Mouse (Mus musculus): ENCODE data around the gene Dkk3. TPM values are rescaled to one million over a fixed set of nuclear protein-coding genes. Genes with fewer than 3 reads are reported as not detected.

The Dkk3 gene
- total and polyA plus RNA-seq, 2 experiments from 2014 or later: 53.8 to 90.6 TPM

GRCm38 (mm10) chr7:112118086-112118485 lies 40.8 kb downstream of the Dkk3 start:
- DNase-seq (ENCODE audit: low spot score) (no peak), ATAC-seq (ENCODE audit: insufficient read depth, low read depth) (no peak)
- Histone ChIP-seq H3K9me3 (replicated peaks; ENCODE audit: control insufficient read depth, low read length) (no peaks in the 10 kb centered on the region), H3K4me2 (ENCODE audit: low read depth, low read length) (no peak overlapping the region), H3K4me1 (ENCODE audit: control insufficient read depth, insufficient read depth) (no peaks in the 10 kb centered on the region), H3K9ac (replicated peaks; ENCODE audit: low read depth, low read length) (no peak overlapping the region), H3K4me3 (ENCODE audit: low read depth, low read length) (no peak overlapping the region), H3K27me3 (ENCODE audit: control insufficient read depth, insufficient read depth, low read length) (no peaks in the 10 kb centered on the region), H3K27ac (ENCODE audit: low read depth) (no peak overlapping the region), H3K36me3 (replicated peaks; ENCODE audit: control insufficient read depth, insufficient read depth, low read length) (peaks cover 8% of the 10 kb centered on the region; the same call in 1 of the 2 replicates)
- WGBS: 89% methylated on average over 7 of the region's 7 CpGs
- TF ChIP-seq CTCF (IDR thresholded peaks at IDR 0.05; ENCODE audit: low read depth): no peak
- no peak for TF ChIP-seq EP300 (IDR thresholded peaks at IDR 0.05; ENCODE audit: low read depth)

- no peak for TF ChIP-seq EP300 (IDR thresholded peaks at IDR 0.05; ENCODE audit: low read depth)
- TF ChIP-seq CTCF (IDR thresholded peaks at IDR 0.05; ENCODE audit: low read depth): no peak
- DNase-seq (ENCODE audit: low spot score) (no peak), ATAC-seq (ENCODE audit: insufficient read depth, low read depth) (no peak)
- Histone ChIP-seq H3K9ac (replicated peaks; ENCODE audit: low read depth, low read length) (no peak overlapping the region), H3K9me3 (replicated peaks; ENCODE audit: control insufficient read depth, low read length) (no peaks in the 10 kb centered on the region), H3K4me1 (ENCODE audit: control insufficient read depth, insufficient read depth) (no peaks in the 10 kb centered on the region), H3K4me2 (ENCODE audit: low read depth, low read length) (no peak overlapping the region), H3K27ac (ENCODE audit: low read depth) (no peak overlapping the region), H3K27me3 (ENCODE audit: control insufficient read depth, insufficient read depth, low read length) (no peaks in the 10 kb centered on the region), H3K4me3 (ENCODE audit: low read depth, low read length) (no peak overlapping the region), H3K36me3 (replicated peaks; ENCODE audit: control insufficient read depth, insufficient read depth, low read length) (peaks cover 9% of the 10 kb centered on the region; the same call in 1 of the 2 replicates)
- WGBS: 82% methylated on average over 7 of the region's 7 CpGs
Measured at GRCm38 (mm10) chr7:112117501-112117900, 41.4 kb downstream of the Dkk3 start.

- H3K9me3 ChIP-seq (replicated peaks; ENCODE audit: control insufficient read depth, low read length): no peaks in the 10 kb centered on the region
Measured at GRCm38 (mm10) chr7:112110638-112111372, 48.1 kb downstream of the Dkk3 start.

GRCm38 (mm10) chr7:112108757-112109156 lies 50.1 kb downstream of the Dkk3 start:
- no peaks in the 10 kb centered on the region for H3K27me3 ChIP-seq (ENCODE audit: control insufficient read depth, insufficient read depth, low read length)
- H3K9ac ChIP-seq (replicated peaks; ENCODE audit: low read depth, low read length): no peak overlapping the region
- H3K9me3 ChIP-seq (replicated peaks; ENCODE audit: control insufficient read depth, low read length): no peaks in the 10 kb centered on the region
- TF ChIP-seq EP300 (IDR thresholded peaks at IDR 0.05; ENCODE audit: low read depth) (no peak), CTCF (IDR thresholded peaks at IDR 0.05; ENCODE audit: low read depth) (no peak)
- H3K4me2 ChIP-seq (ENCODE audit: low read depth, low read length): no peak overlapping the region
- no peaks in the 10 kb centered on the region for H3K4me1 ChIP-seq (ENCODE audit: control insufficient read depth, insufficient read depth)
- no peak overlapping the region for H3K4me3 ChIP-seq (ENCODE audit: low read depth, low read length)
- H3K27ac ChIP-seq (ENCODE audit: low read depth): no peak overlapping the region
- DNase-seq (ENCODE audit: low spot score): no peak
- H3K36me3 ChIP-seq (replicated peaks; ENCODE audit: control insufficient read depth, insufficient read depth, low read length): peaks cover 78% of the 10 kb centered on the region
- ATAC-seq (ENCODE audit: insufficient read depth, low read depth): no peak

More at GRCm38 (mm10) chr7:112110638-112111372, 48.1 kb downstream of the Dkk3 start:
- H3K27me3 ChIP-seq (ENCODE audit: control insufficient read depth, insufficient read depth, low read length): no peaks in the 10 kb centered on the region
- TF ChIP-seq CTCF (IDR thresholded peaks at IDR 0.05; ENCODE audit: low read depth) (no peak), EP300 (IDR thresholded peaks at IDR 0.05; ENCODE audit: low read depth) (no peak)
- H3K4me2 ChIP-seq (ENCODE audit: low read depth, low read length): no peak overlapping the region
- no peak overlapping the region for H3K27ac ChIP-seq (ENCODE audit: low read depth)
- ATAC-seq (ENCODE audit: insufficient read depth, low read depth): no peak
- H3K9ac ChIP-seq (replicated peaks; ENCODE audit: low read depth, low read length): no peak overlapping the region
- WGBS: 89% methylated on average over 19 of the region's 19 CpGs
- peaks cover 61% of the 10 kb centered on the region for H3K36me3 ChIP-seq (replicated peaks; ENCODE audit: control insufficient read depth, insufficient read depth, low read length)
- no peak for DNase-seq (ENCODE audit: low spot score)
- H3K4me3 ChIP-seq (ENCODE audit: low read depth, low read length): no peak overlapping the region
- no peaks in the 10 kb centered on the region for H3K4me1 ChIP-seq (ENCODE audit: control insufficient read depth, insufficient read depth)

- H3K9ac ChIP-seq (replicated peaks; ENCODE audit: low read depth, low read length): no peak overlapping the region
- no peak for TF ChIP-seq CTCF (IDR thresholded peaks at IDR 0.05; ENCODE audit: low read depth)
- TF ChIP-seq EP300 (IDR thresholded peaks at IDR 0.05; ENCODE audit: low read depth): no peak
- H3K4me2 ChIP-seq (ENCODE audit: low read depth, low read length): no peak overlapping the region
- no peak overlapping the region for H3K27ac ChIP-seq (ENCODE audit: low read depth)
- peaks cover 92% of the 10 kb centered on the region for H3K36me3 ChIP-seq (replicated peaks; ENCODE audit: control insufficient read depth, insufficient read depth, low read length)
- 74% methylated on average over 5 of the region's 5 CpGs for WGBS
- no peaks in the 10 kb centered on the region for H3K4me1 ChIP-seq (ENCODE audit: control insufficient read depth, insufficient read depth)
- DNase-seq (ENCODE audit: low spot score) (no peak), ATAC-seq (ENCODE audit: insufficient read depth, low read depth) (no peak)
- no peak overlapping the region for H3K4me3 ChIP-seq (ENCODE audit: low read depth, low read length)
- no peaks in the 10 kb centered on the region for H3K9me3 ChIP-seq (replicated peaks; ENCODE audit: control insufficient read depth, low read length)
- no peaks in the 10 kb centered on the region for H3K27me3 ChIP-seq (ENCODE audit: control insufficient read depth, insufficient read depth, low read length)
Measured at GRCm38 (mm10) chr7:112103816-112104215, 55.0 kb downstream of the Dkk3 start.

- no peak for ATAC-seq (ENCODE audit: insufficient read depth, low read depth)
- H3K9me3 ChIP-seq (replicated peaks; ENCODE audit: control insufficient read depth, low read length): no peaks in the 10 kb centered on the region
- H3K27ac ChIP-seq (ENCODE audit: low read depth): no peak overlapping the region
- TF ChIP-seq EP300 (IDR thresholded peaks at IDR 0.05; ENCODE audit: low read depth) (no peak), CTCF (IDR thresholded peaks at IDR 0.05; ENCODE audit: low read depth) (no peak)
- DNase-seq (ENCODE audit: low spot score): no peak
- H3K4me1 ChIP-seq (ENCODE audit: control insufficient read depth, insufficient read depth): no peaks in the 10 kb centered on the region
- no peaks in the 10 kb centered on the region for H3K27me3 ChIP-seq (ENCODE audit: control insufficient read depth, insufficient read depth, low read length)
- WGBS: 53% methylated on average over 5 of the region's 5 CpGs
- H3K4me3 ChIP-seq (ENCODE audit: low read depth, low read length): no peak overlapping the region
- no peak overlapping the region for H3K4me2 ChIP-seq (ENCODE audit: low read depth, low read length)
- H3K9ac ChIP-seq (replicated peaks; ENCODE audit: low read depth, low read length): no peak overlapping the region
- peaks cover 92% of the 10 kb centered on the region for H3K36me3 ChIP-seq (replicated peaks; ENCODE audit: control insufficient read depth, insufficient read depth, low read length)
Measured at GRCm38 (mm10) chr7:112102933-112103332, 55.9 kb downstream of the Dkk3 start.
